Comparison of ENCODE assay signal across 22 mouse cellular contexts in genomic region chr17:45054526-45054925, GRCm38 (mm10).
DNase-seq lines count a peak whose midpoint lies in the region; ATAC-seq and TF ChIP-seq lines count a peak whose summit lies in the region.
"Had no signal": no experiment of that assay in that cellular context is flagged by ENCODE, and none has a peak within 500 bp of the region (broad histone marks: within the 10 kb centered on the region; RNA-seq: fewer than 3 reads in every experiment).

No protein-coding gene starts in this region.

- no peak overlapping the region for H3K9ac ChIP-seq in embryonic facial prominence, embryonic 12.5 days
- no peak overlapping the region for H3K9ac ChIP-seq in embryonic facial prominence, embryonic 14.5 days (ENCODE audit: low read depth, low read length)
- no peak overlapping the region for H3K9ac ChIP-seq in limb, embryonic 14.5 days (ENCODE audit: low read depth, low read length, severe bottlenecking)
- H3K9ac ChIP-seq: forebrain, embryonic 13.5 days; forebrain, postnatal 0 days; heart, embryonic 15.5 days; hindbrain, embryonic 15.5 days had no signal

- ATAC-seq in embryonic facial prominence, embryonic 12.5 days (ENCODE audit: insufficient number of reproducible peaks, insufficient read depth, low FRiP score, low TSS enrichment), result no peak
- ATAC-seq in embryonic facial prominence, embryonic 14.5 days (ENCODE audit: low read depth), result no peak
- no peak for ATAC-seq in limb, embryonic 14.5 days (ENCODE audit: low FRiP score, low read depth)
- no peak for ATAC-seq in granulocyte monocyte progenitor cell, adult 5-6 weeks (replicated peaks; ENCODE audit: poor library complexity, severe bottlenecking)
- ATAC-seq: forebrain, embryonic 13.5 days; forebrain, postnatal 0 days; intestine, embryonic 16.5 days had no signal

- peaks cover 29% of the 10 kb centered on the region for H3K4me1 ChIP-seq in embryonic facial prominence, embryonic 12.5 days
- H3K4me1 ChIP-seq in embryonic facial prominence, embryonic 14.5 days (ENCODE audit: control insufficient read depth, insufficient read depth, low read length), result peaks cover 24% of the 10 kb centered on the region
- H3K4me1 ChIP-seq in limb, embryonic 10.5 days, result peaks cover 18% of the 10 kb centered on the region
- H3K4me1 ChIP-seq in limb, embryonic 14.5 days (ENCODE audit: control insufficient read depth, insufficient read depth, low read length), result peaks cover 27% of the 10 kb centered on the region
- H3K4me1 ChIP-seq: heart, embryonic 15.5 days; hindbrain, embryonic 15.5 days had no signal

- peak; percentile 76 for DNase-seq in embryonic facial prominence, embryonic 14.5 days (ENCODE audit: low spot score)
- no peak for DNase-seq in limb, embryonic 10.5 days (ENCODE audit: low spot score)
- peak; percentile 12 for DNase-seq in limb, embryonic 14.5 days (ENCODE audit: low spot score)
- no peak for DNase-seq in neural tube, embryonic 10.5 days (ENCODE audit: extremely low spot score, low spot score)
- no peak for DNase-seq in thymus, postnatal 36 days
- DNase-seq: adrenal gland, postnatal 10 days; cerebellum, adult 11 months; cerebellum, adult 8-10 months; cerebellum, postnatal 14 days; embryo, embryonic 11 days; forebrain, postnatal 0 days; gastrocnemius, adult 2 months; gastrocnemius, postnatal 25 days; heart, adult 18-20 months; heart, postnatal 14 days had no signal

- no peaks in the 10 kb centered on the region for H3K36me3 ChIP-seq in embryonic facial prominence, embryonic 12.5 days
- H3K36me3 ChIP-seq in embryonic facial prominence, embryonic 14.5 days (ENCODE audit: control insufficient read depth, insufficient read depth, low read length), result no peaks in the 10 kb centered on the region
- no peaks in the 10 kb centered on the region for H3K36me3 ChIP-seq in limb, embryonic 10.5 days
- no peaks in the 10 kb centered on the region for H3K36me3 ChIP-seq in limb, embryonic 14.5 days (ENCODE audit: control insufficient read depth, insufficient read depth, low read length)
- H3K36me3 ChIP-seq: heart, embryonic 15.5 days; hindbrain, embryonic 15.5 days had no signal

- H3K4me3 ChIP-seq in embryonic facial prominence, embryonic 12.5 days, result no peak overlapping the region
- no peak overlapping the region for H3K4me3 ChIP-seq in embryonic facial prominence, embryonic 14.5 days (ENCODE audit: low read depth, low read length)
- no peak overlapping the region for H3K4me3 ChIP-seq in limb, embryonic 10.5 days
- no peak overlapping the region for H3K4me3 ChIP-seq in limb, embryonic 14.5 days (replicated peaks; ENCODE audit: low read length)
- H3K4me3 ChIP-seq: forebrain, embryonic 13.5 days; gastrocnemius, adult 2 months; heart, embryonic 15.5 days; hindbrain, embryonic 15.5 days had no signal

- H3K27me3 ChIP-seq in embryonic facial prominence, embryonic 12.5 days, result no peaks in the 10 kb centered on the region
- no peaks in the 10 kb centered on the region for H3K27me3 ChIP-seq in embryonic facial prominence, embryonic 14.5 days (replicated peaks; ENCODE audit: control insufficient read depth, insufficient read depth, low read length)
- no peaks in the 10 kb centered on the region for H3K27me3 ChIP-seq in limb, embryonic 10.5 days (ENCODE audit: low read depth, poor library complexity, severe bottlenecking)
- no peaks in the 10 kb centered on the region for H3K27me3 ChIP-seq in limb, embryonic 14.5 days (ENCODE audit: control insufficient read depth, insufficient read depth, low read length)
- H3K27me3 ChIP-seq: forebrain, embryonic 13.5 days; heart, embryonic 15.5 days; hindbrain, embryonic 15.5 days had no signal

- H3K9me3 ChIP-seq in embryonic facial prominence, embryonic 12.5 days, result no peaks in the 10 kb centered on the region
- H3K9me3 ChIP-seq in embryonic facial prominence, embryonic 14.5 days (ENCODE audit: control insufficient read depth, low read length), result no peaks in the 10 kb centered on the region
- no peaks in the 10 kb centered on the region for H3K9me3 ChIP-seq in limb, embryonic 10.5 days (replicated peaks)
- no peaks in the 10 kb centered on the region for H3K9me3 ChIP-seq in limb, embryonic 14.5 days (ENCODE audit: control insufficient read depth, low read length)
- H3K9me3 ChIP-seq: forebrain, embryonic 13.5 days; heart, embryonic 15.5 days; hindbrain, embryonic 15.5 days had no signal

- peak overlapping the region; percentile 89 for H3K27ac ChIP-seq in embryonic facial prominence, embryonic 12.5 days
- H3K27ac ChIP-seq in embryonic facial prominence, embryonic 14.5 days (replicated peaks; ENCODE audit: low read depth, low read length), result peak overlapping the region; percentile 78
- peak overlapping the region; percentile 34; the same call in 1 of the 2 replicates for H3K27ac ChIP-seq in limb, embryonic 10.5 days
- H3K27ac ChIP-seq in limb, embryonic 14.5 days (replicated peaks; ENCODE audit: low read depth, low read length), result no peak overlapping the region
- H3K27ac ChIP-seq: forebrain, embryonic 13.5 days; gastrocnemius, adult 2 months; heart, embryonic 15.5 days; hindbrain, embryonic 15.5 days had no signal

- WGBS in embryonic facial prominence, embryonic 12.5 days, result 39% methylated on average over 4 of the region's 4 CpGs
- 37% methylated on average over 4 of the region's 4 CpGs for WGBS in embryonic facial prominence, embryonic 14.5 days
- 78% methylated on average over 4 of the region's 4 CpGs for WGBS in limb, embryonic 10.5 days
- WGBS in limb, embryonic 14.5 days, result 30% methylated on average over 4 of the region's 4 CpGs

- no peak for TF ChIP-seq POLR2A in limb, embryonic 14.5 days (IDR thresholded peaks at IDR 0.05; ENCODE audit: borderline replicate concordance, extremely low read depth, insufficient read depth, insufficient read length)

- H3K4me2 ChIP-seq in embryonic facial prominence, embryonic 12.5 days (replicated peaks), result no peak overlapping the region
- no peak overlapping the region for H3K4me2 ChIP-seq in embryonic facial prominence, embryonic 14.5 days (ENCODE audit: low read depth, low read length)
- H3K4me2 ChIP-seq in limb, embryonic 14.5 days (replicated peaks; ENCODE audit: low read depth, low read length, severe bottlenecking), result 0 out of 2 replicates have a peak overlapping the region, but pooled peaks have one; percentile 1
- H3K4me2 ChIP-seq: forebrain, embryonic 13.5 days; heart, embryonic 11.5 days; heart, embryonic 15.5 days; hindbrain, embryonic 15.5 days had no signal

Comparison
In these comparisons a context has a peak if more than half of its experiments do, and no peak if none do; other contexts are left out.
1. DNase-seq: peak in embryonic facial prominence, embryonic 14.5 days (single experiment) and limb, embryonic 14.5 days (single experiment); none in limb, embryonic 10.5 days (single experiment), neural tube, embryonic 10.5 days (single experiment) and thymus, postnatal 36 days (0 of 2).